Mouse (Mus musculus) lung, postnatal 0 days (tissue): Measurements from ENCODE around the gene Wdr83.

Source experiments
- CTCF ChIP-seq: IDR thresholded peaks from 2 replicates; pipeline ENCODE4 v1.5.1; 2016; ENCODE audit warnings: antibody characterized with exemption, mild to moderate bottlenecking
- EP300 ChIP-seq: IDR thresholded peaks from 2 replicates; pipeline ENCODE4 v1.6.1; 2016; ENCODE audit warnings: antibody characterized with exemption, mild to moderate bottlenecking, control low read depth

DNA sequence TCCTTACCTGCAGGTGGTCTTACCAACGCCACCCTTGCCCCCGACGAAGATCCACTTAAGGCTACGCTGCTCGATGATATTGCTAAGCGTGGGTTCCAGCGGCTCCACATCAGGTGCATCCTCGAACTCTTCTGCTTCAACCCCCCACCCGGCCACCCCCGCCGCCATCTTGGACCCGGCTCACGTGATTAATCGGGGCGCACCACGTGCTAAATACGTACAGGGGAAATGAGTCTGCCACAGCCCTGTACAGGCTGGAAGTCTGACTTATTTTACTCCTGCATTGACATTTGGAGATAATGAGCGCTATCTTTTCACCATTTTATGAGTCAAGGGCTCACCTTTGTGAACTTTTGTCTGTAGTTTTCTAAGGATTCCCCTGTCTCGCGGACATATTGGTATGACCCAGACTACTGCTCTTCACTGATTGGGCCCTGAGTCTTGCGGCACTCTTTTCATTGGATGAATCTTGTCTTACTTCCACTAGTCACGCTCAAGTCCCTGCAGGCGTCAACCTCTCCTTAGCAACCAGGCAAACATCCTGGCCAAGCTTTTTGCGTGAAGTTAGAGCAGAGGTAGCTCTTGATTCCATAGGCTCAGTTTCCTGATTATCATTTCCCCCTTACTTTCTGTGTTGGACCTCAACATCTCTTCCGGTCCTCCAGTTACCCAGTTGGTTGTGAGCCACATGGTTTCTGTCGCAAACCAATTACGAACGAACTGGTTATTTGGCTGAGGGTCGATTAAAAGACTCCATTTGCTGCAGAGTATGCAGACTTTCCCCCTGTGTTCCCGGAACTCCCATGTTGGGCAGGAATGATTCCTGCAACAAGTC is 55.8 kb downstream of the Wdr83 start, which contains the start of gene Asna1:
- TF ChIP-seq CTCF (no peak), EP300 (peak; percentile 74)
